Mouse (Mus musculus): ENCODE measurements around the gene Abcf1.
"Not testable (repeated sequence)": the region's sequence is repeated elsewhere in the genome, so short reads cannot be mapped to it uniquely, and the experiment has no call there.

Gene Abcf1

GRCm38 (mm10) chr17:35979401-35980362, 10.1 kb upstream of the Abcf1 start, which contains the start of the genes Gnl1 and Prr3:
Gene Gnl1, plus strand, starts transcription at chr17:35979851.
Gene Prr3, minus strand, starts transcription at chr17:35980236.
- DNase-seq (ENCODE audit: low read depth, low spot score): peak; percentile 94

GRCm38 (mm10) chr17:35978811-35979400, 9.3 kb upstream of the Abcf1 start:
- DNase-seq (ENCODE audit: low read depth, low spot score): no peak

- peak; percentile 53 for DNase-seq (ENCODE audit: low read depth, low spot score)
Observed at GRCm38 (mm10) chr17:35972131-35972530, 2.6 kb upstream of the Abcf1 start.

- no peak for DNase-seq (ENCODE audit: low read depth, low spot score)
Observed at GRCm38 (mm10) chr17:35967621-35968020, 1.9 kb downstream of the Abcf1 start.

- DNase-seq (ENCODE audit: low read depth, low spot score): no peak
Observed at GRCm38 (mm10) chr17:35963279-35963678, 6.3 kb downstream of the Abcf1 start.

GRCm38 (mm10) chr17:35958533-35959223, 10.9 kb downstream of the Abcf1 start:
- DNase-seq (ENCODE audit: low read depth, low spot score): no peak

GRCm38 (mm10) chr17:35954665-35955064, 14.9 kb downstream of the Abcf1 start:
- DNase-seq (ENCODE audit: low read depth, low spot score): no peak

- not testable (repeated sequence) for DNase-seq (ENCODE audit: low read depth, low spot score)
Observed at GRCm38 (mm10) chr17:35952559-35952958, 17.0 kb downstream of the Abcf1 start.

GRCm38 (mm10) chr17:35950946-35951345, 18.6 kb downstream of the Abcf1 start:
- not testable (repeated sequence) for DNase-seq (ENCODE audit: low read depth, low spot score)

- DNase-seq (ENCODE audit: low read depth, low spot score): no peak
Observed at GRCm38 (mm10) chr17:35939941-35940340, 29.6 kb downstream of the Abcf1 start.

- no peak for DNase-seq (ENCODE audit: low read depth, low spot score)
Observed at GRCm38 (mm10) chr17:35939108-35939507, 30.5 kb downstream of the Abcf1 start.

GRCm38 (mm10) chr17:35937700-35938348, 31.7 kb downstream of the Abcf1 start:
- DNase-seq (ENCODE audit: low read depth, low spot score): peak; percentile 78

- not testable (repeated sequence) for DNase-seq (ENCODE audit: low read depth, low spot score)
Observed at GRCm38 (mm10) chr17:35935763-35936162, 33.8 kb downstream of the Abcf1 start.

- no peak for DNase-seq (ENCODE audit: low read depth, low spot score)
Observed at GRCm38 (mm10) chr17:35932608-35933007, 37.0 kb downstream of the Abcf1 start.

GRCm38 (mm10) chr17:35930627-35931026, 38.9 kb downstream of the Abcf1 start:
- DNase-seq (ENCODE audit: low read depth, low spot score): peak; percentile 3

- DNase-seq (ENCODE audit: low read depth, low spot score): no peak
Observed at GRCm38 (mm10) chr17:35929534-35929933, 40.0 kb downstream of the Abcf1 start.

- DNase-seq (ENCODE audit: low read depth, low spot score): no peak
Observed at GRCm38 (mm10) chr17:35927471-35927870, 42.1 kb downstream of the Abcf1 start.

GRCm38 (mm10) chr17:35923281-35923680, 46.3 kb downstream of the Abcf1 start:
- DNase-seq (ENCODE audit: low read depth, low spot score): no peak

- no peak for DNase-seq (ENCODE audit: low read depth, low spot score)
Observed at GRCm38 (mm10) chr17:35922566-35922965, 47.0 kb downstream of the Abcf1 start.

GRCm38 (mm10) chr17:35921710-35922109, 47.9 kb downstream of the Abcf1 start:
- DNase-seq (ENCODE audit: low read depth, low spot score): no peak

- DNase-seq (ENCODE audit: low read depth, low spot score): peak; percentile 39
Observed at GRCm38 (mm10) chr17:35920862-35921562, 48.5 kb downstream of the Abcf1 start.

All from CD4-positive helper T cell, adult 2 months (primary cell).